Mouse (Mus musculus) ES-E14 (cell line): ENCODE measurements around the gene Sestd1. TPM values are rescaled to one million over a fixed set of nuclear protein-coding genes. Genes with fewer than 3 reads are reported as not detected.

ENCODE experiments used
- DNase-seq: peaks from one replicate; pipeline ENCODE4 v3.0.0-alpha.2; 2013; ENCODE audit warnings: low read depth, low spot score
- H3K27ac ChIP-seq: 2 replicates; pipeline ENCODE4 v1.5.1; 2012; ENCODE audit warnings: low read depth, mild to moderate bottlenecking, low read length, moderate library complexity, mixed read lengths; ENCODE audit not compliant: poor library complexity, insufficient read depth, severe bottlenecking
- H3K36me3 ChIP-seq: 2 replicates; pipeline ENCODE4 v1.6.1; 2012; ENCODE audit warnings: mild to moderate bottlenecking, low read length, moderate library complexity, mixed read lengths; ENCODE audit not compliant: control insufficient read depth, poor library complexity, insufficient read depth, severe bottlenecking
- H3K4me1 ChIP-seq, 2 experiments: fragments of 150-350 bp in 1 of 2; sonication (generic) in 1 of 2; 2 replicates each; pipeline ENCODE4 v1.6.1; 2012; ENCODE audit warnings: low read length in 2 of 2, mild to moderate bottlenecking in 1 of 2, mixed read lengths in 1 of 2; ENCODE audit not compliant: control insufficient read depth in 2 of 2, insufficient read depth in 2 of 2, poor library complexity in 1 of 2
- H3K4me3 ChIP-seq, 2 experiments: fragments of 150-350 bp in 1 of 2; sonication (generic) in 1 of 2; 2 replicates each; pipeline ENCODE4 v1.5.1; 2012; ENCODE audit warnings: low read length in 2 of 2, low read depth in 1 of 2, mild to moderate bottlenecking in 1 of 2, mixed read lengths in 1 of 2; ENCODE audit not compliant: insufficient read depth in 1 of 2, poor library complexity in 1 of 2, severe bottlenecking in 1 of 2
- H3K9ac ChIP-seq: 2 replicates; pipeline ENCODE4 v1.6.1; 2012; ENCODE audit warnings: low read depth, mild to moderate bottlenecking, low read length, mixed read lengths; ENCODE audit not compliant: poor library complexity, insufficient read depth, severe bottlenecking
- H3K9me3 ChIP-seq: fragments of 150-350 bp; sonication (generic); 2 replicates; pipeline ENCODE4 v1.6.1; 2012; ENCODE audit warnings: low read depth, mild to moderate bottlenecking, low read length; ENCODE audit not compliant: control insufficient read depth, insufficient read depth
- CHD2 ChIP-seq: IDR thresholded peaks from 2 replicates; pipeline ENCODE4 v1.6.1; 2014; ENCODE audit warnings: mild to moderate bottlenecking, low read depth, low read length, inconsistent platforms
- HCFC1 ChIP-seq: IDR thresholded peaks from 2 replicates; pipeline ENCODE4 v1.6.1; 2012; ENCODE audit warnings: low read length, inconsistent platforms, borderline replicate concordance; ENCODE audit not compliant: insufficient read depth
- MAFK ChIP-seq: IDR thresholded peaks from 2 replicates; pipeline ENCODE4 v1.6.1; 2014; ENCODE audit warnings: mild to moderate bottlenecking, low read depth, low read length, inconsistent platforms; ENCODE audit not compliant: insufficient read depth
- ZC3H11A ChIP-seq: IDR thresholded peaks from 2 replicates; pipeline ENCODE4 v1.6.1; 2012; ENCODE audit warnings: low read depth, mild to moderate bottlenecking, inconsistent platforms, low read length, borderline replicate concordance
- ZNF384 ChIP-seq: IDR thresholded peaks from 2 replicates; pipeline ENCODE4 v1.6.1; 2012; ENCODE audit warnings: low read depth, low read length, inconsistent platforms
- in situ Hi-C, 2 experiments: fragments of 600-800 bp; cut with MboI; formaldehyde crosslinking; loops; one replicate each; pipeline ENCODE4 v1.15.1; 2025; ENCODE audit warnings: low sequenced_read_pairs in 2 of 2, inconsistent platforms in 1 of 2; ENCODE audit not compliant: unreplicated experiment in 2 of 2
- total RNA-seq: library from RNA; depleted of rRNA; stranded (reverse); fragments of 300-350 nt; gene quantifications from 2 replicates; pipeline ENCODE4 v1.2.3, GENCODE M21; 2012

Sestd1 gene
- total RNA-seq, 1 experiment, result 11.4 TPM

GRCm38 (mm10) chr2:77289701-77290100 is 9.3 kb upstream of the Sestd1 start:
- Histone ChIP-seq H3K36me3 (no peaks in the 10 kb centered on the region), H3K4me1 (no peaks in the 10 kb centered on the region), H3K9me3 (no peaks in the 10 kb centered on the region), H3K9ac (no peak overlapping the region), H3K27ac (no peak overlapping the region), H3K4me3 (0 out of 4 replicates have a peak overlapping the region, but pooled peaks of 1 of the 2 experiments have one; percentile 17)
- no peak for TF ChIP-seq ZNF384
- TF ChIP-seq HCFC1, result no peak
- no peak for TF ChIP-seq CHD2
- TF ChIP-seq ZC3H11A, result no peak
- TF ChIP-seq MAFK, result no peak
- in situ Hi-C loops, result no loop called here
- no peak for DNase-seq

DNA sequence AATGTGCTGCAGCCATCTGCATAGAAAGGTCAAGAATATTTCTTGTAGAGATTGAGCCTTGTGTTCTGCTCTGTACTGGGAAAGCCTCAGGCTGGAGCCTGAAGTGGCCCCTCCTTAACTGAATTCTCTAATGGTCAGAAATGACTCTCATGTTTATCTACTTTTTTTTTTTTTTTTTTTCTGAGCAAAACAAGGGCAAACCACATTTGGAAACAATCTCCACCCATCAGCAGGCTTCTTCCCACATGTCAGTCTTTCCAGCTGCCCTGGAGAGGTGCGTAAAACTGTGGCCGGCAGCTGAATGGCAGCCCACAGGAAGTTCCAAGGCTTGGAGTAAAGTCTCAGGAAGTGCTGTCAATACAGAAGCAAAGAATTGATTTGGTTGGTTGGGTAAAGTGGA is 6.4 kb upstream of the Sestd1 start:
- Histone ChIP-seq H3K4me3 (no peak overlapping the region), H3K9me3 (no peaks in the 10 kb centered on the region), H3K27ac (no peak overlapping the region), H3K4me1 (peaks cover 0 to 4% of the 10 kb centered on the region in 2 experiments; a peak in 1 of 4 replicates), H3K9ac (no peak overlapping the region), H3K36me3 (no peaks in the 10 kb centered on the region)
- in situ Hi-C loops, result no loop called here
- DNase-seq, result no peak
- TF ChIP-seq ZC3H11A (no peak), HCFC1 (no peak), MAFK (no peak), CHD2 (no peak), ZNF384 (no peak)

DNA sequence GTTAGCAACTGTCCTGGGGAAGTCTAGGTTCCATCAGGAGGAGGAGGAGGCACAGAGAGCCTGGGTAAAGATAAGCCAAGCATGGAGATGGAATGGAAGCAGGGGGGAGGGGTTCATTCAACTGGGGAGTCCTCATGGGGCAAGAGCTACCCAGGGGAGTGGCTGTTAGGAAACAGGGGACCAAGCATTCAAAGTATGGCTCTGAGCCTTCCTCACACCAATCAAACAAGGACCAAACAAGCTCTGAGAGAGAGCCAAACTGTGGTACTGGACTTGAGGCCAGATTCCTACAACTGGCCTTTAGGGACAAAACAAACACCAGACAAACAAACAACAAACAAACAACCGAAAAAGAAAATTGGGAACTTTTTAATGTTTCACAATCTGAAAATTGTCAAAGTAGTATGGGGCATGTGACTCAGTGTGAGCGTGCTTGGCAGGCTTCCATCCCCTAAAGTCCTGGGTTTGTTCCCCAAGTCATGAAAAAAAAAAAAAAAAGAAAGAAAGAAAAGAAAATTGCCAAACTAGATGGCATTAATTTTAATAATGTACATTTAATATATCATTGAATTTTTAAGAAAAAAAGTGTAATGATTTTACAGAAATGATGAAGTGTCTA is 4.0 kb upstream of the Sestd1 start:
- H3K4me3 ChIP-seq, result no peak overlapping the region
- no peak for DNase-seq
- H3K36me3 ChIP-seq, result no peaks in the 10 kb centered on the region
- H3K9me3 ChIP-seq, result no peaks in the 10 kb centered on the region
- TF ChIP-seq CHD2 (no peak), MAFK (no peak), ZNF384 (no peak), HCFC1 (no peak), ZC3H11A (no peak)
- no peak overlapping the region for H3K9ac ChIP-seq
- peaks cover 0 to 4% of the 10 kb centered on the region in 2 experiments; a peak in 2 of 4 replicates for H3K4me1 ChIP-seq
- in situ Hi-C loops, result no loop called here
- H3K27ac ChIP-seq, result no peak overlapping the region

DNA sequence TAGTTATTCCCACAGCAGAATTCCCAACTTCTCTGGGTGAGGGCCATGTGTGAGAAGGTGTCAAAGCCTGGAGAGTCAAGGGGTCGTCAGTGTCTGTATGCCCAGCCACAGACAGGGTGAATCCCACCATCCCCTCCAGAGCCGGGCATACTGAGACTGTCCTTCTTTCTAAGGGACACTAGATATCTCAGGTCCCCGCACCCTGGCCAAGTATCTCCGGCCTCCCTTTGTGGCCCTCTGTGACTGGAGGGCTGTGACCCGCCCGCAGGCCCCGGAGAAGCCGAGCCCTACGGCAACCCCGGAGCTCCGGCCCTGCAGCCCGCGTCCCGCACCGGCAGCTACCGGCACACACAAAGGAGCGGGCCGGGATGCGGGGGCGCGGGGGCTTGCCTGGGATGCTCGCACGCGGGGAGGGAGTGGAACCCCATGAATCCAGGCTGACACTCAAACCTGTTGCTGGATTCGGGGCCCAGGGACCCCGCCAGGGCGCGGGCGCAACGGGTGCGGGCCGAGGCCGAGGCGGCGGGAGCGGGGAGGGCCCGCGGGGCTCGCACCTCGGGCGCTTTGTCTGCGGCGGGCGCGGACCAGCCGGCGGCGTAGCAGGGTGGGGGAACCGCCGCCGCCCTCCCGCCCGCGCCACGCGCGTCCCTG is 406 bp downstream of the Sestd1 start:
- in situ Hi-C loops, result no loop called here

More for the DNA sequence above, 406 bp downstream of the Sestd1 start:
- Histone ChIP-seq H3K4me1 (peaks cover 0 to 4% of the 10 kb centered on the region in 2 experiments; a peak in 2 of 4 replicates), H3K9me3 (no peaks in the 10 kb centered on the region), H3K4me3 (peak overlapping the region; percentile 82 to 85), H3K27ac (no peak overlapping the region), H3K36me3 (no peaks in the 10 kb centered on the region), H3K9ac (peak overlapping the region; percentile 82)
- TF ChIP-seq MAFK (no peak), ZC3H11A (no peak), CHD2 (no peak), ZNF384 (no peak), HCFC1 (no peak)
- no peak for DNase-seq
